Mouse (Mus musculus) spleen, postnatal 14 days (tissue): ENCODE measurements around the gene Tubb2a.
"Not testable (repeated sequence)": the region's sequence is repeated elsewhere in the genome, so short reads cannot be mapped to it uniquely, and the experiment has no call there.

Experiments
- DNase-seq, 2 experiments: peaks; one replicate each; pipeline ENCODE4 v3.0.0; 2021 to 2022; ENCODE audit warnings: low spot score in 2 of 2

Tubb2a gene

GRCm38 (mm10) chr13:34089358-34089757 lies 11.6 kb upstream of the Tubb2a start:
- DNase-seq, result no peak

DNA sequence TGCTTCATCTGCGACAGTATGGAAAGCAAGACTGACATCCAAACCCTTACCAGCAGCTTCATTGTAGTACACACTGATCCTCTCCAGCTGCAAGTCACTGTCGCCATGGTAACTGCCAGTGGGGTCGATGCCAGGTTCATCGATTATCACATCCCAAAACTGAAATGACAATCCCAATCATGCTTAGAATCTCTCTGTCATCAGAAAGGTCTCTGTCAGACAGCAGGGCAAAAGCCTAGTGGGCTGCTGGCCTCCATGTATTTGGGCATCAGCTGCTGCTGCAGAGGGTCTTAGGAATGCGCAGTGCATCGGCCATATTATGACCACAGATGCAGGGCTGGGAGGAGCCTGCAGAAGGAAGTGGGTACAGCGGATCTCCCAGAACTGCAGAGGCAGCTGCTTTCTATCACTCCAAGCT lies 11.1 kb upstream of the Tubb2a start:
- DNase-seq, result no peak

- not testable (repeated sequence) for DNase-seq
Observed at GRCm38 (mm10) chr13:34088201-34088649, 10.4 kb upstream of the Tubb2a start.

DNA sequence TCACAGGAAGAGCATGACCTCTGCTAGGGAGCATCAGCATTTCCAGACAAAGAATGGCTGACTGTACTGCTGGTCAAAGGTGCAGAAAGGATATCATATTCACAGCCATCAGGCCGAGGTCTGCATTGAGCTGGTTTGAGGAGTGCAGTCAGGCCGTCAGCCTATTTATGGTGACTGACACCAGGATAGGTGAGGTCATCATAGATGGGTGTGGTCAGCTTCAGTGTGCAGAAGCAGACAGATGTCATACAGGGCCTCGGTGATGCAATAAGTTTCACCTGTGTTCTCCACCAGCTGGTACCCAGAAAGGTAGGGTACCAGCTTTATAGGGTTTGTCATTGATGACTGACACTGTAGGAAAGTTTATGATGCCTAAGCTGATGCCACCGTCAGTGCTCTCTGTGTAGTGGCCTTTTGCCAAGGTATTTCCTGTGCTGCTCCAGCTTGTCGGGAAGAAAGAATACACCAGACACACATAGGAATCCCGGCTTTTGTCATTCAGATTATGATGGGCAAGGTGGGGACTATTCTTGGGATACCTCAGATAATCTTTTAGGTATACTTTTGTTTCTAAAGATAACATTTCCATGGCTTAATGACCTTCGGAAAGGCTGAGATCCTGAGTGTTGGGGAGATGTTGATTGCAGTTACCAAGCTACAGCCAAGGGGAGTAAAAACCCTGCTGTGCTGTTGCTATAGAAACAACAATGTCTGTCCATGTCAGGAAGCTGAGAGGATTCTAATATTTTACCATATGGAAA lies 9.4 kb upstream of the Tubb2a start:
- no peak for DNase-seq

- no peak for DNase-seq
Observed at GRCm38 (mm10) chr13:34084026-34084750, 6.4 kb upstream of the Tubb2a start.

DNA sequence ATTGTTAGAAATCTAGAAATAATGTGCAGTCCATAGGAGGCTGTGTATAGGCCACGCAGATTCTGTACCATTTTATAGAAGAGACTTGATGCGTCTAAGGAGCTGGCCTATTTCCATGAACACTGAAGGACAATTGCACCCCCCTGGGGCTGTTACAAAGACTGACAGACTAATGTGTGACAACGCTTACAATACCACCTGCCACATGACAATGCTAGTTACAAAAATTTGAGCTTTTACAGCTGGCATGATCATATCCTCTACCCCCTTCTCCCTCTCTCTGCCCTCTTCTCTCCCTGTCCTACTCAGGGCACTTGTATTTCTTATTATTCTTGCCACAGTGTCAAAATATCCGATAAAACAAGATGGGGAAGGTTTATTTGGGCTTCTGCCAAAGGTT lies 4.1 kb upstream of the Tubb2a start:
- no peak for DNase-seq

DNA sequence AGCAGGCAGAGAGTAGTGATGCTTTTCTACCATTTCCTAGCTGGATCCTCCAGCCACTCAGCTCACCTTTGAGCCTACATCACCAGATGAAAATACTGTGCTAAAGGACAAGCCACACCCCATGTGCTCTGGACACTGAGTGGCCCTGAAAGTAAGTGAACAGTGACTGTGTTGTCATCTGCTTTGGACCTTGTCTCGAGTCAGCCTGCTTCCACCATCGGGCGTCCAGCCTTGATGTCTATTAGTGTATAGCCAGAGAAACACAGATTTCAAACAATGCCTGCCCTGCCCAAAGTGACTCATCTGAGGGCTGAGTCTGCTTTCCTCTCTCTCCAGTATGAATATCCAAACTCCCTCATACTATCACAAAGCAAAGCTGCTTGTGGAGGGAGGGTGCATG lies 2.0 kb upstream of the Tubb2a start:
- DNase-seq, result no peak

GRCm38 (mm10) chr13:34078500-34079280 lies 883 bp upstream of the Tubb2a start:
- DNase-seq, result no peak

GRCm38 (mm10) chr13:34076561-34077491 lies 981 bp downstream of the Tubb2a start:
- DNase-seq, result no peak

DNA sequence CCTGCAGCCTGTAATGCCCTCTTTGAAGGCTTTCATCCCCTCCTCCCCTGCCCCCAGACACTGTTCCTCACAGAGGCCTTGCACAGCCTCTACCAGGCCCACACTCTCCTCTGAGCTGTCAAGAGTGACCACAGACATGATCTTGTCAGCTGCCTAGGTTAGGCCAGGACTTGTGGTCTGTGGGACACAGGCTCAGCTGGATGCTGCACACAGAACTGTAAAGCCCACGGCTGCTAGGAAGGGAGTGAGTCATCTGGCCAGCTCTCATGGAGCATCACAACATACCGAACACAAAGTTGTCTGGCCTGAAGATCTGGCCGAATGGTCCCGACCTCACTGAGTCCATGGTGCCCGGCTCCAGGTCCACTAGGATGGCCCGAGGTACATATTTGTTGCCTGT lies 1.9 kb downstream of the Tubb2a start:
- DNase-seq, result not testable (repeated sequence)

DNA sequence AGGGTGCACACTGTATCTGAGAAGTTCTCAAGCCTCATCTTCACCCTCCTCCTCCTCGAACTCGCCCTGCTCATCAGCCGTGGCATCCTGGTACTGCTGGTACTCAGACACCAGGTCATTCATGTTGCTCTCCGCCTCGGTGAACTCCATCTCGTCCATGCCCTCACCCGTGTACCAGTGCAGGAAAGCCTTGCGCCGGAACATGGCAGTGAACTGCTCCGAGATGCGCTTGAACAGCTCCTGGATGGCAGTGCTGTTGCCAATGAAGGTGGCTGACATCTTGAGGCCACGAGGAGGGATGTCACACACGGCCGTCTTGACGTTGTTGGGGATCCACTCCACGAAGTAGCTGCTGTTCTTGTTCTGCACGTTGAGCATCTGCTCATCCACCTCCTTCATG lies 3.4 kb downstream of the Tubb2a start:
- DNase-seq, result not testable (repeated sequence)

DNA sequence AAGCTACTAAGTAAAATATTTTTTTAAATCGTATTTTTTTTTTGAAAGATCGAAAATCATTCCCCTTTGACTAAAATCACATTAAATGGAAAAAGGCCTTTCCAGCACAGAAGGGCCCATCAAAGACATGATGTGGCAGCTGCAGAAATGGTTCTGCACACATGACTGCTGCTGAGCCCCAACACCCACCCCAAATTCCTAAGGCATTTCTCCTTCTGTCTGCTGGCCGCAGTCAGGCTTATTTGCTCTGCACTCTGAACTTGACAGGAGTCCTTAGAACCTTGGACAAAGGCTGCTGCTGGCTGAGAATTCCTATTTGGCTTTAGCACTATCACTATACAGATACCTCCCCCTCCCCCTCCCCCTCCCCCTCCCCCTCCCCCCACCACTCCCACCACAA lies 5.0 kb downstream of the Tubb2a start:
- no peak for DNase-seq

GRCm38 (mm10) chr13:34071836-34072235 lies 6.0 kb downstream of the Tubb2a start:
- DNase-seq, result no peak

DNA sequence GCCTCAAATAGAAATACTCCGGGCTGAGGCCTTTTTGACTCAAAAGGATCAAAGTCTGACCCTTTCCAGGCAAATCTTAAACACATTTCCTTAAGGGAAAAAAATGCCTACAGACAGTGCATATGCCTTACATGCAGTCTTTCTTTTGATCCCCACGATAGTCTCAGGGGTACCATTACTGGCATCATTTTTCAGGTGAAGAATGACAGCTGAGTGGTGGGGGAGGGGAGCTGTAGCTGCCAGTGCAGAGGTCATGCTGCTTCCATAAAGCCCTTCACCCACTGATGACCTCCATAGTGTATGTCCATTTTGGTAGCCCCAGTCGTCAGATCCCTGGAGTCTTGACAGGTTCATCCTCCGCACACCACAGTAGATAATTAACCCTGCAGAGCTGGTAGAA lies 7.5 kb downstream of the Tubb2a start:
- no peak for DNase-seq

DNA sequence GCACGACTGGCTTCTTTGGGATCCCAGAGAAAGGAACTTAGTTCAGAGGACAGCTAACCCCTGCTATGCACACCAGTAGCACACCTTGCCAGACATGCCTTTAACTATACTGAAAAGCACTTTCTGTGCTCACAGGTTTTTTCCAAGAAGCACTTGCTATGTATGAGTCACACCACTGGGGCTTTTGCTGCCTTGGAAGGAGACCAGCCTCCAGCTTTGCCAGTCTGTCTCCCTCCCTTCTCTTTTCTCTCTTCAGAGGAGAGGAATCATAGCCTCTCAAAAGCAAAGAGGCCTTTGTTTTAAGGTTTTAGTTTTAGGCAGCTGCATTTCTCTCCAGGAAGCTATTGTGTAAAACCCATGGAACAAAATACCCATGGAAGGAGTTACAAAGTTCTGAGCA lies 11.5 kb downstream of the Tubb2a start:
- DNase-seq, result no peak

DNA sequence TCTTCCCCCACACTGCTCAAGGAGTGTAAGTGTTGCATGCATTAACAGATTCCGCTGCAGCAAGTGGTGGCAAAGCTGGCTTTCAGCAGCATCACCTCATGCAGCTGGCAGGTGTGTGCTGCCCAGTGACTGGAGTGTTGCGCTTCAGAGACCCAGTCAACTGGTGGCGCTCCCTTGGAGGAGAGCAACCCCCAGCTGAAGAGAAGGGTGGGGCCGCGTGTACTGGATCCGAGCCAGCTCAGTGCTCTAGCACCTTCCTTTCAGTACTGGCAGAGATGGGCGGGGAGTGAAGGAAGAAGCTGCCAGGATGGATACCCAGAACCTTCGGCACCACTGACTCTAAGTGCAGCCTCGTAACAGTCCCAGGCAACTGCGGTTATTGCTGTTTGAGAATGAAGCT lies 15.3 kb downstream of the Tubb2a start:
- no peak for DNase-seq

GRCm38 (mm10) chr13:34060061-34060460 lies 17.7 kb downstream of the Tubb2a start:
- DNase-seq, result no peak

GRCm38 (mm10) chr13:34057252-34057651 lies 20.6 kb downstream of the Tubb2a start:
- no peak for DNase-seq

- DNase-seq, result no peak
Observed at GRCm38 (mm10) chr13:34054983-34055382, 22.8 kb downstream of the Tubb2a start.

DNA sequence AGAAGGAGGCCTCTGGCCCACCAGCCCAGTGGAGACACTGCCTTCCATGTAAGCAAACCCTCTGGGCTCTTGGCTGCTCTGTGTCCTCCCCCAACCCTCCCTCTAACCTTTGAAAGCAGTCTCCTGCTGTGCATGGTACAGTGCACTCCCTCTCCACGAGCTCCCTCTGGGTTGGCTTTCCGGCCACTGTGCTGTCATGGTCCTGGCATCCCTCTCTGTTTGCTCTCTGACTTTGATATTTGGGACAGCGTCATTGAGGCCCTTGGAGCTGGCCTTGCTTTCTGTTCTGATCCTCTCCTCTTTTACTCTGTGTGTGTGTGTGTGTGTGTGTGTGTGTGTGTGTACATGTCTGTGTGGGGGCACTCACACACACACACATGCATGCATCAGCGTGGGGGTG lies 23.4 kb downstream of the Tubb2a start:
- DNase-seq, result no peak

- no peak for DNase-seq
Observed at GRCm38 (mm10) chr13:34053673-34054282, 24.0 kb downstream of the Tubb2a start.
